Mouse (Mus musculus) c-Kit-positive CD71-negative TER-119-negative erythroid progenitor cells, embryonic 14.5 days (primary cell): ENCODE data around the gene Mbd4.

Experiments
- DNase-seq: peaks from one replicate; pipeline ENCODE4 v3.0.0-alpha.2; 2013; ENCODE audit warnings: low read depth

The Mbd4 gene

GRCm38 (mm10) chr6:115808488-115809231, 44.5 kb downstream of the Mbd4 start, which contains the start of gene Rpl32:
Rpl32 (minus strand) TSS chr6:115808747.
- peak; percentile 88 for DNase-seq

GRCm38 (mm10) chr6:115808196-115808487, 45.0 kb downstream of the Mbd4 start:
- no peak for DNase-seq

- DNase-seq, result no peak
Observed at GRCm38 (mm10) chr6:115807464-115808195, 45.5 kb downstream of the Mbd4 start.

GRCm38 (mm10) chr6:115804432-115805192, 48.6 kb downstream of the Mbd4 start:
- no peak for DNase-seq

- peak; percentile 71 for DNase-seq
Observed at GRCm38 (mm10) chr6:115803541-115804382, 49.4 kb downstream of the Mbd4 start.

- DNase-seq, result no peak
Observed at GRCm38 (mm10) chr6:115801811-115802210, 51.4 kb downstream of the Mbd4 start.

GRCm38 (mm10) chr6:115792691-115793215, 60.4 kb downstream of the Mbd4 start:
- no peak for DNase-seq

GRCm38 (mm10) chr6:115791842-115792686, 61.1 kb downstream of the Mbd4 start:
- DNase-seq, result no peak

- no peak for DNase-seq
Observed at GRCm38 (mm10) chr6:115791016-115791415, 62.2 kb downstream of the Mbd4 start.
